Mouse (Mus musculus): ENCODE data around the gene Brip1.
"Not testable (repeated sequence)": the region's sequence is repeated elsewhere in the genome, so short reads cannot be mapped to it uniquely, and the experiment has no call there.

The Brip1 gene

DNA sequence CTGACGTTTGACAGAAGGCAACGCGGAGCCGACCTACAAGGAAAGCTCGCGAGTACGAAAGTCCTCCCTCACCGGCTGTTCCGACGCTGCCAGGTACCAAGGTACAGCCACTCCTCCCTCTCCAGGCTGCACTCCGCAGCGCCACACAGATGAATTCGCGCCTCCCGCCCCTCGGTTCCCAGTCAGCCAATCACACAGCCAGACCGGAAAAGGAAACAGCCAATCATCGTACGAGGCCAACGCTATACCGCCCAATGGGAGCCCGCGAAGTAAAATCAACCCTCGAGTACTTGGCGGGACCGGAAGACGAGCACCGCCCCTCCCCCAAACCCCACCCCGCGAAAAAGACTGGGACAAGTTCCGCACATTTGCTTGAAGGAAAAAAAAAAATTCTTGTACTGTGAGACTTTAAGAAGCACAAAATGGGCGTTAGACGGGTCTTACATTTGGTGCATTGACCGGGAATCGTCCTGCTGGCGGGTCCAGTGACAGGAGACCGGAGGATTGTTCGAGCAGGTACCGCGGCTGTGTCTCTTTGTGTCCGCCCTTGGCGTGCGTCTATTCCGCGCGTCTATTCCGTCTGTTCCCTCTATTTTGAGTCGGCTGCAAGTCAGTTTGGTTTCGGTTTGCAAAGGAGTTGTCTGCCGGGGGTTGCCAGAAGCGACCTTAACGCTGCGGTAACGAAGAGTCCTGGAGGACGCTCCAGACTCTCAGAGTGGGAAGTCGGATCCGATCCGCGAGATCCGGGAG, at the start of gene Brip1:
Gene Brip1, minus strand, starts transcription at position 157 of the 750 bp plus-strand sequence.
- peak; percentile 88 to 94 for DNase-seq (ENCODE audit: low spot score in 2 of 2)

DNA sequence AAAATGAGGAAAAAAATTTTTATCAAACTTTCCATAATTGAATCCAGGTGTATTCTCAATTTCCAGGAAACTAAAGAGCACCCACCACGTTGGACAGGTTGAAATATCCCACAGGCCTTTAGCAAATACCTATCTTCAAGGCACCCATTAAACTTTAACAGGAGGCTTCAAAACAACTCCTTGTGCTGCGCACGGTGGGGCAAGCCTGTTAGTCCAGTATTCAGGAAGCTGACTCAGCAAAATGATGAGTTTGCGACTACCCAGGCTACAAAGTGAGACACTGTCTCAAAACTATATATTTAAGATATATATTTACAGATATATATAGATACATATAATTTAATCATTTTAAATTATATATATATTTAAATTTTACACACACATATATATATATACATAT, 31.5 kb upstream of the Brip1 start:
- DNase-seq (ENCODE audit: low spot score in 2 of 2): no peak

GRCm38 (mm10) chr11:86231781-86232350, 30.9 kb upstream of the Brip1 start:
- DNase-seq (ENCODE audit: low spot score in 2 of 2): no peak

DNA sequence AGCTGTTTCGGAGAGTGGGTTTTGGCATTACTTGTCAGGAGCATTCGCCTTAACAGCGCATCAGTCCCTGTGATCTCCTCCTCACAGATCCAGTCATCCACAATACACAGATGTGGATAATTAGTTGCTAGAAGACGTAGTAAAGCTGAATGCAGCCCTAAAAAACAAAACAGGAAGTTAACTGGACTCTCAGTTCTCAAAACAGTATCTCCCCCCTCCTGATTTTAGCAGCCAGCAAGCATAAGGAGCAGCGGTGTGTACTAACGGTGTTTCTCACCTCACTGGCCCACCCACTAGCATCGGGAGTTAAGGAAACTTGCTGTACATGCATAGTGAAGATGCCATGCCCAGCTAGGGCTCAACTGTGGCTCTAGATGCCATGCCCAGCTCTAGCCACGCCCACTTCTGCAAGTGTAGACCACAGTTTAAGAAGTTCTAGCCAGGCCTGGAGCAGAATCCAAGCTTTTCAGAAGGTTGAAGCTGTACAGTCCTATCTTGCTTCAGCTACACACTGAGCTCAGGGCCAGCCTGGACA, 25.7 kb upstream of the Brip1 start:
- peak in 1 of 2 experiments; percentile 28 for DNase-seq (ENCODE audit: low spot score in 2 of 2)

GRCm38 (mm10) chr11:86225761-86226160, 24.8 kb upstream of the Brip1 start:
- DNase-seq (ENCODE audit: low spot score in 2 of 2): no peak

GRCm38 (mm10) chr11:86211803-86212202, 10.8 kb upstream of the Brip1 start:
- no peak for DNase-seq (ENCODE audit: low spot score in 2 of 2)

DNA sequence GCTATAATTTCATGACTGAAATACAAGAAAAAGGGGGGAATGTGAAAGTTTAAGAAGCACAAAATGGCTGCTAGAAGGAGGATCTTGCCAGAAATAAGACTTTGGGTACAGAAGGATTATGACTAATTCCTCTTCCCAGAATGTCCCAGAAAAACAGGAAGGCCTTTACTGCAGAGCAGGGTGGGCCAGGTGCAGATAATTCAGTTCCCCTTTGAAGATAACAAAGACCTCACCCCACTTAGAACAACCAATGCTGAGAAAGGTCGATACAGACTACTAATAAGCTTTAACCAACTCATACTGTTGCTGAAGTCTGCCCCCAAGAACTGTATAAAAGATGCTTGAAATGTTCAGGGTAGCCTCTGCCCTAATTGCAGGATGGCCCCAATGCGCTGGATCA, 8.1 kb upstream of the Brip1 start:
- no peak for DNase-seq (ENCODE audit: low spot score in 2 of 2)

DNA sequence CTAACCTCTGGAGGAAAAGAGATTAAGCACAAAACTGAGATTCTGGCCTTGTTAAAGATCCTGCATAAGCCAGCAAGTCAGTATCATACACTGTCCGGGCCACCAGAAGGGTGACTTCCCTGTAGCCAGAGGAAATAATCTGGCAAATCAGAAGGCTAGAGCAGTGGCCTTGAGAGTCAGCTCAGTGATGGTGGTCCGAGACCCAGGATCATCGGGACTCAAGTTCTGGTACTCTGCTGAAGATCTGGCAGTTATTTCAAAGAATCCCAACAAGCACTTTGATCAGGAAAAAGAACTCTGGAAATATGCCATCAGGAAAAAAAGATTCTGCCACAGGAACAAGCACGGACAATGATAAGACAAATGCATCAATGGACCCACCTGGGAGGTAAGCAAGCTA, 4.9 kb upstream of the Brip1 start:
- no peak for DNase-seq (ENCODE audit: low spot score in 2 of 2)

GRCm38 (mm10) chr11:86205031-86205430, 4.0 kb upstream of the Brip1 start:
- DNase-seq (ENCODE audit: low spot score in 2 of 2): no peak

DNA sequence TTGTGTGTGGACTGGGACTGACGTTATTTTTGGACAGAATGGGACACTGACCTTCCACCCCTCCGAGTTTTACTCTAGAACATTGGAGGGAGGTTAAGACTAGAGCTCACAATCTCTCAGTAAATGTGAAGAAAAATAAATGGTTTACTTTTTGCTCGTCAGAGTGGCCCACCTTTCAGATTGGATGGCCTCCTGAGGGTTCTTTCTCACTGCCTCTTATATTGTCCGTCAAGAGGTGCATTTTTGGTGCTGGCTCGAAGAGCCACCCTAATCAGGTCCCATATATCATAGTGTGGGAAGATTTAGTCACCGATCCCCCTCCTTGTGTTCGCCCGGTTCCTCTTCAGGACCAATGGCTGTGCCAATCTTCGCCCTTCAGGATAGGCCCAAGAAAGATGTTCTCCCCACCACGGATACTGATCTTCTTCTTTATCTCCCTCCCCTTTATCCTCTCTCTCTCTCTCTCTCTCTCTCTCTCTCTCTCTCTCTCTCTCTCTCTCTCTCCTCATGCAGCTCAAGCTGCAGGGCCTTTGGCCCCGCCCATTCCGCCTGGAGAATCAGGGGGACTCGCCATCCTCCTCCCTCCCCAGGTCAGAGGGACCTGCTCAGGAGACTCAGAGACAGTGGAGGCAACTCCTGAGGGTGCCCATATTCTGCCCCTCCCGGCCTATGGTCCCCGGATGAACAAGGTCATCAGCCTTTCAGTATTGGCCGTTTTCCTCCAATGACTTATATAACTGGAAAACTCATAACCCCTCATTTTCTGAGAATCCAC, 1.1 kb upstream of the Brip1 start:
- peak; percentile 29 to 66 for DNase-seq (ENCODE audit: low spot score in 2 of 2)

GRCm38 (mm10) chr11:86200460-86201021, 452 bp downstream of the Brip1 start:
- no peak for DNase-seq (ENCODE audit: low spot score in 2 of 2)

- DNase-seq (ENCODE audit: low spot score in 2 of 2): no peak
These were observed 1.3 kb downstream of the Brip1 start for GRCm38 (mm10) chr11:86199733-86200132.

DNA sequence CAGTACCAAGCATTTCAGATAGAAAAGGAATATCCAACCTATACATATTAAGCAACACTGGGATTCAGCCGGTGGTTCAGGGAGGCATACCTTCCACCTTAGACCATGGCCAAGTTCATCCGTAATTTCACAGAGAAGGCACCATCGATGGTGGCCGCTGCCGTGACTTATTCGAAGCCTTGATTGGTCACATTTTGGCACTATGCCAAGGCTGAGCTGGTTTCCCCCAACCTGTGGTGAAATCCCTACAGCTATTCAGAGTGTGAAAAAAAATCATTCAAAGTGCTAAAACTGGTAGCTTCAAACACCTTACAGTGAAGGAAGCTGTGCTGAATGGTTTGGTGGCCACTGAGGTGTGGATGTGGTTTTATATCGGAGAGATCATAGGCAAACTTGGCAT, 15.8 kb downstream of the Brip1 start:
- DNase-seq (ENCODE audit: low spot score in 2 of 2): not testable (repeated sequence)

GRCm38 (mm10) chr11:86175833-86176232, 25.2 kb downstream of the Brip1 start:
- no peak for DNase-seq (ENCODE audit: low spot score in 2 of 2)

DNA sequence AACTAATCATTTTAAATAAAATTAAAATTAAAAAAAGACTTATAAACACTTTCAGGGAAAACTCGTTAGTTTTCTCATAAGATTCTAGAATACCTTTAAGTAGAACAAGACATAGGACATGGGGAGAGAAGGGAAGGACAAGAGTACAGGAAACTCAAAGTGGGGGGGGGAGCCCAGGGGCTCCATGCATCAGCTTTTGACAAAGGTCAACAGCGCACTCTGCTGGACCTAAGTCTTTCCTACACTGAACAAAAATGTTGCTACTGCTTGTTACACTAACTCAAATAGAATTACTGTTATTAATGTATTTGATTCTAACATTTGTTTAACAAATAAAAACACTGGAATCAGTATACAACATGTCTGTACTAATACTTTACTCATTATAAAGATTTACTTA, 26.8 kb downstream of the Brip1 start:
- peak; percentile 17 to 67 for DNase-seq (ENCODE audit: low spot score in 2 of 2)

- DNase-seq (ENCODE audit: low spot score in 2 of 2): no peak
These were observed 30.2 kb downstream of the Brip1 start for GRCm38 (mm10) chr11:86170743-86171142.

GRCm38 (mm10) chr11:86160251-86160650, 40.7 kb downstream of the Brip1 start:
- DNase-seq (ENCODE audit: low spot score in 2 of 2): no peak

DNA sequence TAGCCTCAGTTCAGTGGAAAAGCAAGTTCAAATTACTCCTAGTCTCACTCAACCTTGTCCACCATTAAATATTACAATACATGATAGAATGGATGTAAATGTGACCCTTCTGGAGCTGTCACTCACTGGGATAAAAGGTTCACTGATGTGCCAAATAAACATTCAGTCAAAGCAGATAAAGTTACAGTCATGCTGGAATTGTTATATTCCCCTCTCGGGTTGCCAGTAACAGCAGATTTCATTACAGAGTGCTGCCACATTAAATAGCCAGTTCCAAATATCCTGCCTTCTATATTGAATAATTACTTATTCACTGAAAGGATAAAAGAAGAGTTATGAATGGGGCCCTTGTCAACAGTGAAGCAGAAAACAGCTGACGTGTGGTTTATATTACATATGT, 42.0 kb downstream of the Brip1 start:
- DNase-seq (ENCODE audit: low spot score in 2 of 2): no peak

DNA sequence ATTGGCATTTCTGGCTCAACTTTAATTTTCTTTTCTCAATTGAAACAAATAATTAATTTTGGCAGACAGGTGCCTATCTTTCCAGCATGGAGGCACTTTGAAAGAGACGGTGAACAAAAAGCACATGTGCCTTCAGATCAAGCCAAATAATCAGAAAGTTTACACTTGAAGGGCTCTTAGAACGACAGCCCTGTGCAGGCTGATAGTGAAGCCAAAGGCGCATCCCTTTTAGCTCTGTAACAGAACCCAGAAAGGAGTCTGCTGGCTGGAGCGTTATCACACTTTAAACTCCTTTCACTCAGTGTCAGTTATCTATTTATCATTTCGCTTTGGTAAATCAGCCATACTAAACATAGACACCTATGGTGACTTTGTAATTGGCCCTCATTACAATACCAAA, 45.4 kb downstream of the Brip1 start:
- no peak for DNase-seq (ENCODE audit: low spot score in 2 of 2)

DNA sequence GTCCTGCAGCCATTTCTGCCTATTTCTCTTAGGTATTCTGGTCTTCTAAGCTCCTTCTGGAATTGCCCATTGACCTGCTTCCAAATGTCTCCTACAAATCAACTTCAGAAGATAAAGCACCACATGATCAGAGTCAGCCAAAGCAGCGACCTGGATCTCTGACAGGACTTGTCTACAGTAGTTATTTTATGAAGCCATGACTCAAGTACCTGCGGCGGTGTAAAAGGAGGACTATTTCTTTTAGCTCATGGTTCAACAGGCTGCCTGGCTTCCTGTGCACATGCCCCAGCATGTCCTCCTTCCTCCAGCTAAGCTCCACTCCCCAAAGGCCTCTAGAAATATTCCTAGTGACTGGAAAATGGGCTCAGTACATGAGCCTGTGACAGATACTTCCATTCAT, 69.7 kb downstream of the Brip1 start:
- no peak for DNase-seq (ENCODE audit: low spot score in 2 of 2)

- DNase-seq (ENCODE audit: low spot score in 2 of 2): no peak
These were observed 83.7 kb downstream of the Brip1 start for GRCm38 (mm10) chr11:86117078-86117869.
